Mouse (Mus musculus): Measurements from ENCODE around the gene Tacc3.

Tacc3 gene

GRCm38 (mm10) chr5:33657787-33658663 lies at the start of gene Tacc3, which contains the start of gene Tmem129:
TSS of gene Tacc3 (plus strand) at chr5:33658128.
TSS of gene Tmem129 (minus strand) at chr5:33658416.
- in situ Hi-C loops (cut with MboI, MseI) = loop anchor here (5.0 kb wide), 1 partner anchor 36 kb away; no protein-coding TSS in a partner anchor

- in situ Hi-C loops (cut with MboI, MseI) = no loop called here
Observed at GRCm38 (mm10) chr5:33609226-33609625, 48.7 kb upstream of the Tacc3 start.

GRCm38 (mm10) chr5:33611795-33612194 lies 46.1 kb upstream of the Tacc3 start:
- in situ Hi-C loops (cut with MboI, MseI) = no loop called here

- in situ Hi-C loops (cut with MboI, MseI) = no loop called here
Observed at GRCm38 (mm10) chr5:33614391-33614790, 43.5 kb upstream of the Tacc3 start.

- in situ Hi-C loops (cut with MboI, MseI) = loop anchor here (5.0 kb wide), 1 partner anchor 35 kb away; the partner anchor contains the start of genes Tacc3 and Tmem129
Observed at GRCm38 (mm10) chr5:33622671-33623070, 35.3 kb upstream of the Tacc3 start.

GRCm38 (mm10) chr5:33623766-33624165 lies 34.2 kb upstream of the Tacc3 start:
- in situ Hi-C loops (cut with MboI, MseI) = loop anchor here (5.0 kb wide), 1 partner anchor 34 kb away; the partner anchor contains the start of genes Tacc3 and Tmem129

- in situ Hi-C loops (cut with MboI, MseI) = loop anchor here (25.0 kb wide), 1 partner anchor 791 kb away; the partner anchor contains the start of gene Gm20671
Observed at GRCm38 (mm10) chr5:33627968-33628367, 30.0 kb upstream of the Tacc3 start.

GRCm38 (mm10) chr5:33628820-33629300 lies 29.1 kb upstream of the Tacc3 start:
- in situ Hi-C loops (cut with MboI, MseI) = loop anchor here (25.0 kb wide), 1 partner anchor 792 kb away; the partner anchor contains the start of gene Gm20671

GRCm38 (mm10) chr5:33629301-33629987 lies 28.5 kb upstream of the Tacc3 start, which contains the start of the genes Fam53a and Gm9903:
TSS of gene Fam53a (minus strand) at chr5:33629635.
TSS of gene Gm9903 (plus strand) at chr5:33629925.
- in situ Hi-C loops (cut with MboI, MseI) = loop anchor here (25.0 kb wide), 1 partner anchor 792 kb away; the partner anchor contains the start of gene Gm20671

GRCm38 (mm10) chr5:33630061-33630460 lies 27.9 kb upstream of the Tacc3 start:
- in situ Hi-C loops (cut with MboI, MseI) = loop anchor here (25.0 kb wide), 1 partner anchor 793 kb away; the partner anchor contains the start of gene Gm20671

- in situ Hi-C loops (cut with MboI, MseI) = loop anchor here (25.0 kb wide), 1 partner anchor 793 kb away; the partner anchor contains the start of gene Gm20671
Observed at GRCm38 (mm10) chr5:33630615-33631014, 27.3 kb upstream of the Tacc3 start.

- in situ Hi-C loops (cut with MboI, MseI) = loop anchor here (25.0 kb wide), 1 partner anchor 795 kb away; the partner anchor contains the start of gene Gm20671
Observed at GRCm38 (mm10) chr5:33632526-33632925, 25.4 kb upstream of the Tacc3 start.

- in situ Hi-C loops (cut with MboI, MseI) = loop anchor here (25.0 kb wide), 1 partner anchor 798 kb away; the partner anchor contains the start of gene Gm20671
Observed at GRCm38 (mm10) chr5:33635361-33635760, 22.6 kb upstream of the Tacc3 start.

GRCm38 (mm10) chr5:33637606-33638350 lies 20.1 kb upstream of the Tacc3 start:
- in situ Hi-C loops (cut with MboI, MseI) = loop anchor here (25.0 kb wide), 1 partner anchor 800 kb away; the partner anchor contains the start of gene Gm20671

GRCm38 (mm10) chr5:33638826-33639225 lies 19.1 kb upstream of the Tacc3 start:
- in situ Hi-C loops (cut with MboI, MseI) = loop anchor here (25.0 kb wide), 1 partner anchor 802 kb away; the partner anchor contains the start of gene Gm20671

GRCm38 (mm10) chr5:33640652-33641051 lies 17.3 kb upstream of the Tacc3 start:
- in situ Hi-C loops (cut with MboI, MseI) = loop anchor here (25.0 kb wide), 1 partner anchor 803 kb away; the partner anchor contains the start of gene Gm20671

- in situ Hi-C loops (cut with MboI, MseI) = no loop called here
Observed at GRCm38 (mm10) chr5:33651017-33651416, 6.9 kb upstream of the Tacc3 start.

- in situ Hi-C loops (cut with MboI, MseI) = no loop called here
Observed at GRCm38 (mm10) chr5:33651541-33651920, 6.4 kb upstream of the Tacc3 start.

GRCm38 (mm10) chr5:33651921-33652782 lies 5.8 kb upstream of the Tacc3 start, which contains the start of gene Slbp:
TSS of gene Slbp (minus strand) at chr5:33652574.
- in situ Hi-C loops (cut with MboI, MseI) = no loop called here

Measured in regulatory T cell (primary cell).